Mouse (Mus musculus): ENCODE results near the gene Foxf2.
A peak's percentile ranks its signal among the peaks of the same experiment; 100 is the strongest.

The Foxf2 gene

DNA sequence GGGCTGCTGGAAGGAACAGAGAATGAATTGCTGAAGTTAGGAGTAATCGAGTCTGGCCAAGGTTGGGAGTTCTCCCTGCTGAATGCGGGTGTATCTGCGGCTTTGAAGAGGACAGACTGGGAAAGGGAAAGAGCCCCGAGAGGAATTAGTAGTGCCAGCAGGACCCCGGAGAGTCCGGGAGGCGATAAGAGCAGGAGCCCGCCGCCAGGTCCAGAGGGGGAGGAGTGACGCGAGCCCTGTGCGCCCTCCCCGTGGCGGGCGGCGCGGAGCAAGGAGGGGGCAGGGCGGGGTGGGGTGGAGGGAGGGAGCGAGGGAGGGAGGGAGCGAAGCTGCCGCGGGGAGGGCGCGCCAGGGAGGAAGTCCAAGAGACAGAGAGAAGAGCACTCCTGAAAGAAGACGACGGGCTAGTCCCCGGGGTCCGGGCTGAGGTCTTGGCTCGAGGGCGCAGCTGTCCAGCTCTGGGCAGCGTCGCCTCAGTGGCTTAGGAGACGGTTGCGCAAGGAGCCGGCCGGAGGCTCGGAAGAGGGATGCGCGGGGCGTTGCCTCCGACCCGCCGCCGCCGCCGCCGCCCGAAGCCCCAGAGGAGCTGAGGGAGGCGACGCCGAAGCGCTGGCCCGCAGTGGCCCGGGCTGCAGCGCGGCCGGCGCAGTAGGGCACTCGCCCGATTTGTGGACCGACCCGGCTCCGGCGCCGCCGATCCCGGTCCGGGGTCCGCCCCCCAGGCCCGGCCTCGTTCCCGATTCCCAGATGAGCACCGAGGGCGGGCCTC lies at the start of gene Foxf2:
Foxf2 (plus strand) TSS at position 484 of the 769 bp plus-strand sequence.
- DNase-seq, result peak in 1 of 2 experiments; percentile 43

DNA sequence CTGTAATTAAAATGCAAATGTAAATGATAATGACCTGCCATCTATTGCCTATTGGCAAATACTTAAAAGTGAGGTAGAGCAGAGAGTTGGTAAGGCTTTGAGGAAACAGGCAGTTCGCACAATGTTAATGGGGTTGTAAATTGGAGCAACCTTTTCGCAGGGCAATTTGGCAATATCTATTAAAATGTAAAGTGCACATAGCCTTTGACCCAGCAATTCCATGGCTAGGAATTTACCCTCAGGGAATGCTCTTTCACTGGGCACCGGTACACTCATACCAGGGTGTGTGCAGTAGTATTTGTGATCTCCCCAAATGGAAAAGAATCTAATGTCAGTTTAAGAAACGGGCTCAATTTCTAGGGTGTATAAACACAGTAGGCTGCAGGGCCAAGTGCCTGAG lies 48.9 kb upstream of the Foxf2 start:
- DNase-seq, result no peak

- DNase-seq, result no peak
Observed at GRCm38 (mm10) chr13:31577576-31577975, 48.0 kb upstream of the Foxf2 start.

GRCm38 (mm10) chr13:31578389-31578788 lies 47.2 kb upstream of the Foxf2 start:
- DNase-seq, result peak; percentile 24 to 57

DNA sequence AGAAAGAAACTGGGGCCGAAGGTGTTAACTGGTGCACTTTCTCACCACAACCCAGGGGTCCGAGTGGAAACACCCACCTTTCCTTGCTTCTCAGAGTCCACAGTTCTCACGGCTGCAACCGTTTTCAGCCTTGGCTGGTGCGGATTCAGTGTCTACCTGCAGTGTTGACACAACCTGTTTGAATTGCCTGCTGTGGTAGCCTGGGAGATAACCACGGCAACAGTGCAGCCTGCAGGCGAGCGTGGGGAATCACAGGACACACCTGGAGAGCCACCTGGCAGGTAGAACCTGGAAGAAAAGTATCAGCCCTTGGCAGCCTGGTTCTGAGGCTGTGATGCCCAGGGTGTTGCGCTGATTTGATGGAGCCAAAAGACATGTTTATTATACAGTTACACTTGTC lies 45.8 kb upstream of the Foxf2 start:
- peak; percentile 46 to 56 for DNase-seq

DNA sequence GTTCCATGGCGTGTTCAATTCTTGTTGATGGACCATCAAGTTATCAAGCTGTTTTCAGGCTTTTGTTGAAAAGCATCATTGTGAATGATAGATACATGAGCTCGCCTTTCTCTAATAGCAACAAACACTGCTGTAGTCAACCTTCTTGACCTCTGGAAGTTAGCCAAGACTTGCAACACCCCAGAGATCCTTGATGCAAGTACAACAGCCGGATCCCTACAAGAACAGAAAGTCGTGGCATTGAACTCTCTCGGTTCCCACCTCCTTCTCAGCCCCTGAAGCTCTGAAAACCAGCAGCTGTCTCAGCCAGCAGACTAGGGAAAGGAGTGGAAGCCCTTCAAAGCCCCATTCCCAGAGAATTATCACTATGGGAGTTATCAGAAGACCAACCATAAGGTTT lies 38.3 kb upstream of the Foxf2 start:
- DNase-seq, result no peak

DNA sequence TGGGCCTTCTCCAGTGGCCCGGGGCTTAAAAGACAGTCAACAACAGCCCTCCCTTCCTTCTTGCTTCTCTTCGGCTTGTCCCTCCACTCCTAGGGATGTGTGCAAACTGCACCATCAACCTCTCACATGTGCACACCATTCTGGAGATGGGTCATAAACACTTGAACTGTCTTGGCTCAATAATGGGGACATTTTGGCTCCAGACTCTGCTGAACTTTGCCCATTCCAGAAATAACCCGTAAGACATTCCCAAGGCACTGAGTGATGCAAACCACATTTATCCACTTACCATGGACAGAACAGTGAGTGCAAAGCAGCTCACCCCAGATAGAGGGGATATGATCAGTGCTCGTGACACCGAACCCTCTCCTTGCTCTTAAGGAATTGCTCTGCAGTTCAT lies 26.0 kb upstream of the Foxf2 start:
- no peak for DNase-seq

GRCm38 (mm10) chr13:31603964-31604363 lies 21.7 kb upstream of the Foxf2 start:
- no peak for DNase-seq

DNA sequence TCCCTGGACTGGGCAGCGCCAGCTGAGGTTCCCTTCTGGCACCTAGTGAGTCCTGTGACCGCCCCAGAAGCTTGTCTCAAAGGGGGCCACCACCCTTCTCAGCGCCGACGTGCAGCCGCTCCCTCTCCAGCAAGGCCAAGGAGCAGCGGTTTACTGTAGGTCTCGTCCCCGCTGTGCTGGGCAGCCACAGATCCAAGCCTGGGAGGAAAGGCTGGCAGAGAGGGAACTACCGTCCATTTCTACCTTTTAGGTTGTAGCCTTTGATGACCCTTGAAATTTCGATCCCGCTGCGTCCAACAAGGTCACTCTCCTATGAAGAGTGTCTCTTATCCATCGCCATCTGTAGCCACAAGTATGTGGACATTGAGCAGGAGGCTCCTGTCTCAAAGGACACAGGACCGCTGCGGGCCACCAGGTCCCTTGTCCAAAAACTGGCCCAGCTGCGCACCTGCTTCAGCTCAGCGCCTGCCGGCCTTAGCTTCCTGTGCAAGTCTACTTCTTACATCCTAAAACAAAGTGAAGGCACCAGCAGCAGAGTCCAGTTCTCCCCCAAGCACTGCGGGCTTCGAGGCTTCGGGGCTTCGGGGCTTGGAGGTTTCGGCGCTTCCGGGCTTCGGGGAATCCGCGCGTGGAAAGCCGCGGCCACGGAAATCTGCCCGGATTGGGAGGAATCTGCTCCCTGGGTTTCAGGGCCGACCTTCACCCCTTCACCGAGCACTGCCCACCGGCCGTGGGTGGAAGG lies 10.7 kb upstream of the Foxf2 start:
- peak in 1 of 2 experiments; percentile 38 for DNase-seq

DNA sequence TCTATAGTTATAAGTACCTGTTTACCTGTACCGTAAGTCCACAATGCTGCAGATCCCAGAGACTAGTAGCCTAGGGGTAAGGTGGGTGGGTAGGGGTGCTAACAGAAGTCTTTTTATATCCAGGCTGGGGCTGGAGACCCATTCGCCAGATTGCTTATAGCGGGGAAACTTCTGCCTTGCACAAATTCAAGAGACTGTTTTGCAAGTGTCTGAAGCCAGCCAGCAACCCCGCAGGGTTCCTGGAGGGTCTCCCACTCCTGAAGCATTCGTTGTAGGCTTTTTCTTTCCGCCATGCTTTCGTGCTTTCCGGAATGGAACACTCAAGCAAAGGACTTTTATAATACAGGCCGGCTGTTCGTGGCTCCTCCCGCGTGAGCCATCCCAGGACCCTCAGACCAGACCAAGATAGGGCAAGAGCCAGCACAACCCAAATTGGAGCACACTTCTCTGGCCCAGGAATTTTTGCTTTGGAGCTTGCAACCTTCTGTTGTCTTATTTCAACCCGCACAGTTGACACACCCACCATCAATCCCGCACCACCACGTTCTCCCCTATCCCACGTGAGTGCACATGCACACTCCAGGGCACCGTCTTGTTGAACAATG lies 10.0 kb upstream of the Foxf2 start:
- DNase-seq, result no peak

- DNase-seq, result no peak
Observed at GRCm38 (mm10) chr13:31618001-31618400, 7.6 kb upstream of the Foxf2 start.

GRCm38 (mm10) chr13:31618416-31618815 lies 7.2 kb upstream of the Foxf2 start:
- DNase-seq, result peak; percentile 83 to 86

- no peak for DNase-seq
Observed at GRCm38 (mm10) chr13:31618919-31619655, 6.5 kb upstream of the Foxf2 start.

- peak in 1 of 2 experiments; percentile 48 for DNase-seq
Observed at GRCm38 (mm10) chr13:31619826-31620498, 5.7 kb upstream of the Foxf2 start.

DNA sequence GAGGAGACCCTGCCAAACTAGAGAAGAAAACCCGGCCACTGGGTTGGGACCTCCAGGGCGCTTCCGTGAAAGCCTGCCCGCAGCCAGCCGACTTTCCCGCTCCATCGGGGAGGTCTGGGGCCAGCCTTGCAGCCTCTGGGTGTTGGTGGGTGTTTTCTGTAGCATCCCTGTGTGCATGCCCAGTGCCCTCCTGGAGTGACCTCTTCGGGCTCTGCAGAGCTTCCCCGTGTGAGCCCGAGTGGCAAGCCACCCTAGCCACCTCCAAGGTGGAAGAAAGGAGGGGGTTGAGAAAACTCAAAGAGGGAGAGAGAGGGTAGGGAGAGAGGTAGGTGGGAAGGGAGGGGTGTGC lies 5.1 kb upstream of the Foxf2 start:
- no peak for DNase-seq

- no peak for DNase-seq
Observed at GRCm38 (mm10) chr13:31620937-31621336, 4.7 kb upstream of the Foxf2 start.

DNA sequence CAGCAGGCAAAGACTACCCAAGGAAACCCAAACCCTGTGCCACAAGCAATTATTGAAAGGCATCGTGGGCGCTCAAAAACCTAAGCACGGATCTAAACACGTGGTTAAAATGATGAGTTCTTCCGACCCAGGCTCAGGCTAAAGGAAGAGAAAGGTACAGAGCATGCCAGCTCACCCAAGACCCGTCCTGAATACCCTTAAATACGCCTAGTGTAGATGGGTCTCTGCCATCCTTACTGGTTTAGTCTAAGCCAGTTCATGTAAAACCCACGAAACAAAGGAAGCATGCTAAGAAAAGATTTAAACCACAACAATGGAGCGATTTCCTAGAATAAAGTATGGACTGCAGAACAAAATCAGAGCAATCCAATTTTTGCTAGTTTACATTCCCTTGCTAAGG lies 3.9 kb upstream of the Foxf2 start:
- no peak for DNase-seq

DNA sequence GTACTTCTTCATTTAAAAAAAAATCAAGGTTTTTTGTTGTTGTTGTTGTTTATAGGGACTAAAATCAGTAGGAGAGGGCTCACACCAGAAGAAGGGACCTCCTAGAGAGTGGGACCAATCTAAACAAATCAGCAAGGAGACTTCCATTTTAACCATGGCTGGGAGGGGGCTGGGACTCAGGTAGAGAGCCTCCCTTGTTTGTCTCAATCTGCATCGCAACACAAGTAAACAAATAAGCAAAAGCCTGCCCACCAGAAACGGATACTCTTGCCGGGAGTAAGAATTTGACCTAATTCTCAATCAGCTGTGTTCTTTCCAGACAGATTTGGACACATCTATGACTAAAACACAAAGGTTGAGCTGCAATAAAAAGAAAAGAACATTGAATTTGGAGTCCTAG lies 3.2 kb upstream of the Foxf2 start:
- DNase-seq, result no peak

DNA sequence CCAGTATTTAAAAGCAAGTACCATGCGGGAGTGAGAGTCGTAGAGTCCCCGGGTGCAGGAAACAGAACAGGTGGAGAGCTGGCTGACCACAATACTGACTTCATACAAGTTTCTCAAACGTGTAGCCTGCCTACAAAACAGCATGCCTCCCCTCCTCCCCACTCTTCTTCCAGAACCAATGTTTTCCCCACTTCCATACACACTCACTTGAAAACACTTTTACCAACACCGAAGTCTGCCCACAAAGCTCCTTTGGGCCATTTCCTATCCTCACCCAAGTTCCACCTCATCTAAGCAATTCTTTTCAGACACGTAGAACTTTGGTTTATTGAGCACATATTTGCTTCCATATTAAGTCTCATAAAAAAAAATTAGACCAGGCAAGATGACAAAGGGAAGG lies 2.3 kb upstream of the Foxf2 start:
- no peak for DNase-seq

- DNase-seq, result no peak
Observed at GRCm38 (mm10) chr13:31623906-31624860, 1.4 kb upstream of the Foxf2 start.

DNA sequence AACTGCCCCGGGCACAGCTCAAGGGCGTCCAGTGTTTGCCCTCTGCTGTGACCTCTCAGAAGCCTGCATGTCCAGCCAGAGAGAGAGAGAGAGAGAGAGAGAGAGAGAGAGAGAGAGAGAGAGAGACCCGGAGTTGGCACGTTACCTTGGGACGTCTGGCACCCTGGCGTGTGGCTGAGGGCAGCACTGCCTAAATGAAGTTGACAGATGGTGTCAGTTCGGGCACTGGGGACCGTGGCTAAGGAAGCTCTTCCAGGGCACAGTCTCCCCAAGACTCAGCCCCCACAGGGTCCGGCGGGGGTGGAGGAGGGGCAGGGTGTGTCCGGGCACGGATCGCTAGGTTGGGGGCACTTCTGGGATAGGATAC lies 667 bp upstream of the Foxf2 start:
- no peak for DNase-seq
